Mouse (Mus musculus) CD4-positive, CD25-positive, alpha-beta regulatory T cell, adult 4 months (primary cell): ENCODE data around the gene Tmco5. TPM values are rescaled to one million over a fixed set of nuclear protein-coding genes. Genes with fewer than 3 reads are reported as not detected.

ENCODE experiments used
- ATAC-seq: one replicate; pipeline ENCODE4 v1.8.0; 2017
- polyA plus RNA-seq, 2 experiments: library from polyadenylated mRNA; unstranded; fragments of 100-300 nt; shearing (Covaris generic); gene quantifications; one replicate each; pipeline ENCODE4 v1.2.1; 2017

Tmco5 gene
- not detected for polyA plus RNA-seq

GRCm38 (mm10) chr2:116878391-116878790 lies at the start of gene Tmco5:
Gene Tmco5 (plus strand): TSS chr2:116878691.
- no peak for ATAC-seq

GRCm38 (mm10) chr2:116831863-116832262 lies 46.6 kb upstream of the Tmco5 start:
- no peak for ATAC-seq

- no peak for ATAC-seq
These were observed 40.7 kb upstream of the Tmco5 start for GRCm38 (mm10) chr2:116837829-116838228.

GRCm38 (mm10) chr2:116838538-116839197 lies 39.8 kb upstream of the Tmco5 start:
- no peak for ATAC-seq

GRCm38 (mm10) chr2:116849980-116850636 lies 28.4 kb upstream of the Tmco5 start:
- no peak for ATAC-seq

- ATAC-seq = no peak
These were observed 27.1 kb upstream of the Tmco5 start for GRCm38 (mm10) chr2:116851356-116851755.

- no peak for ATAC-seq
These were observed 26.2 kb upstream of the Tmco5 start for GRCm38 (mm10) chr2:116852249-116852648.

GRCm38 (mm10) chr2:116858703-116859102 lies 19.8 kb upstream of the Tmco5 start:
- ATAC-seq = no peak

- no peak for ATAC-seq
These were observed 1.4 kb upstream of the Tmco5 start for GRCm38 (mm10) chr2:116876955-116877615.

GRCm38 (mm10) chr2:116879730-116880129 lies 1.2 kb downstream of the Tmco5 start:
- ATAC-seq = no peak

GRCm38 (mm10) chr2:116893316-116893987 lies 15.0 kb downstream of the Tmco5 start:
- no peak for ATAC-seq

- peak; percentile 80 for ATAC-seq
These were observed 15.5 kb downstream of the Tmco5 start for GRCm38 (mm10) chr2:116893988-116894363.

GRCm38 (mm10) chr2:116899615-116900272 lies 21.3 kb downstream of the Tmco5 start:
- peak; percentile 76 for ATAC-seq

- ATAC-seq = no peak
These were observed 21.9 kb downstream of the Tmco5 start for GRCm38 (mm10) chr2:116900273-116900843.

- ATAC-seq = no peak
These were observed 29.8 kb downstream of the Tmco5 start for GRCm38 (mm10) chr2:116908268-116908667.

- ATAC-seq = no peak
These were observed 34.0 kb downstream of the Tmco5 start for GRCm38 (mm10) chr2:116912334-116913070.

- ATAC-seq = no peak
These were observed 35.4 kb downstream of the Tmco5 start for GRCm38 (mm10) chr2:116913677-116914405.

- ATAC-seq = no peak
These were observed 36.1 kb downstream of the Tmco5 start for GRCm38 (mm10) chr2:116914636-116915035.

- ATAC-seq = no peak
These were observed 40.1 kb downstream of the Tmco5 start for GRCm38 (mm10) chr2:116918598-116918997.

GRCm38 (mm10) chr2:116922580-116923500 lies 44.3 kb downstream of the Tmco5 start:
- no peak for ATAC-seq
